Mouse (Mus musculus) lung, embryonic 16.5 days (tissue): ENCODE measurements around the gene Dusp13. TPM values are rescaled to one million over a fixed set of nuclear protein-coding genes. Genes with fewer than 3 reads are reported as not detected.
A peak's percentile ranks its signal among the peaks of the same experiment; 100 is the strongest.

Experiments used
- ATAC-seq: fragments of 200-750 bp; cut with Nextera tagmentation; 2 replicates; pipeline ENCODE4 v1.8.0; 2017; ENCODE audit warnings: low read depth, mild to moderate bottlenecking, moderate library complexity
- H3K27ac ChIP-seq: fragments of 300-500 bp; sonication (generic); 2 replicates; pipeline ENCODE4 v1.5.1; 2014; ENCODE audit warnings: mild to moderate bottlenecking, control low read depth, low read length
- H3K27me3 ChIP-seq: fragments of 300-500 bp; sonication (generic); 2 replicates; pipeline ENCODE4 v1.6.1; 2014; ENCODE audit warnings: low read depth, low read length, mixed read lengths; ENCODE audit not compliant: control insufficient read depth, insufficient read depth
- H3K36me3 ChIP-seq: fragments of 300-500 bp; sonication (generic); 2 replicates; pipeline ENCODE4 v1.6.1; 2014; ENCODE audit warnings: low read length; ENCODE audit not compliant: control insufficient read depth, insufficient read depth
- H3K4me1 ChIP-seq: fragments of 300-500 bp; sonication (generic); replicated peaks from 2 replicates; pipeline ENCODE4 v1.6.1; 2014; ENCODE audit warnings: low read length, mixed read lengths; ENCODE audit not compliant: control insufficient read depth, insufficient read depth
- H3K4me2 ChIP-seq: fragments of 300-500 bp; sonication (generic); 2 replicates; pipeline ENCODE4 v1.6.1; 2014; ENCODE audit warnings: low read depth, low read length, control low read depth
- H3K4me3 ChIP-seq: fragments of 300-500 bp; sonication (generic); 2 replicates; pipeline ENCODE4 v1.5.1; 2014; ENCODE audit warnings: mild to moderate bottlenecking, low read length, control low read depth
- H3K9ac ChIP-seq: fragments of 300-500 bp; sonication (generic); 2 replicates; pipeline ENCODE4 v1.6.1; 2014; ENCODE audit warnings: low read length, control low read depth
- H3K9me3 ChIP-seq: fragments of 300-500 bp; sonication (generic); 2 replicates; pipeline ENCODE4 v1.6.1; 2016; ENCODE audit warnings: low read length; ENCODE audit not compliant: control insufficient read depth
- WGBS: fragments of 180-500 bp; shearing (Covaris S2); extraction: QIAGEN DNeasy Blood & Tissue Kit; methylation state at CpG from one replicate; pipeline ENCODE4 v1.1.7; 2014; 5-methylcytosine and 5-hydroxymethylcytosine counted together
- polyA plus RNA-seq: library from polyadenylated mRNA; unstranded; fragments of >200 nt; fragmentation: Nextera tagmentation; extraction: Ambion mirVana; gene quantifications from 2 replicates; pipeline ENCODE4 v1.2.1, GENCODE M21; 2015

Gene Dusp13
- polyA plus RNA-seq, 1 experiment from 2014 or later = 0.28 TPM

GRCm38 (mm10) chr14:21691070-21691469 lies 59.9 kb downstream of the Dusp13 start:
- 69% methylated on average over 3 of the region's 3 CpGs for WGBS

DNA sequence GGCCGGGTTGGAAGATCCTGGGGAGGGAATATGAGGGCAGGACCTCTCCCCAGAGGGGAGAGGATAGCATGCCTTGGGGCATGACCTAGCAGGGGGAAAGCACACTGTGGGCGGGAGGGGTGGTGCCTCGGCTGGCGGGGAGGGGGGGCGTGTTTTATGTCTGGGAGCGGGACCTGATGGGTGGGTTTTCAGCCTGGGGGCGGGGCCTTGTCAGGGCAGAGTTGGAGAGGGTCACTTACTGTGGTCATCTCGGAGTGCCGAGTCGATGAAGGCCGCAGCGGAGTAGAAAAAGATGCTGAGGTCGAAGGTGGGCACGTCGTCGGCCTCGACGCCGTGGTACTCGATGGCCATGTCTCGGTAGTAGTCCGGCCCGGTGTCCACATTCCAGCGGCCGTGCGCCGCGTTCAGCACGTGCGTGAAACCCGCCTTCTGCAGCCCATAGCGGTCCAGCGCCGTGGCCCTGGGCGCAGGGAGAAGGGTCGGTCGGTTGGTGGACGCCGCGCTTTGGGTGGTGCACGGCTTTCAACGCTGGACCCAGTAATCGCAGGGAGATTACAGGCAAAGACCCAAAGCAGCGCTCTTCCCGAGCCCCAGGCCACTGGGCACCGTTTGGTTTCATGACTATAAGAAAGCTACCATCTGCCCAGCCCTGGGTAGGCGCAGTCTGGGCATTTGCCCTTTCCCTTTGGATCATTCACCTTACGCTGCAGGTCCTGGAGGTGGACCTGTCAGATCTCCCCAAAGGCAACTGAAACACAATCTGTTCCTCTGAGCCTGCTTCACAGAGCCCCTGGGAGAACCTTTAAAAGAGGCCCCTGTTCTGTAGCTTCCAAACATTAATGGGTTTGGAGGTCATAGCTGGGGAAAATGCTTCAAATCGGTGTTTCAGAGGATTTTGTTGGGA lies 64.4 kb downstream of the Dusp13 start:
- peaks cover 12% of the 10 kb centered on the region for H3K4me1 ChIP-seq
- WGBS = 15% methylated on average over 44 of the region's 49 CpGs
- no peaks in the 10 kb centered on the region for H3K9me3 ChIP-seq
- H3K9ac ChIP-seq = peak overlapping the region; percentile 36; the same call in 1 of the 2 replicates
- H3K4me2 ChIP-seq = peak overlapping the region; percentile 70
- peaks cover 3% of the 10 kb centered on the region for H3K27me3 ChIP-seq
- ATAC-seq = peak; percentile 29; the same call in 1 of the 2 replicates
- H3K4me3 ChIP-seq = peak overlapping the region; percentile 41
- no peaks in the 10 kb centered on the region for H3K36me3 ChIP-seq
- H3K27ac ChIP-seq = no peak overlapping the region

More at GRCm38 (mm10) chr14:21691070-21691469, 59.9 kb downstream of the Dusp13 start:
- Histone ChIP-seq H3K4me2 (no peak overlapping the region), H3K27me3 (peaks cover 3% of the 10 kb centered on the region), H3K36me3 (no peaks in the 10 kb centered on the region), H3K9ac (no peak overlapping the region), H3K27ac (no peak overlapping the region), H3K4me1 (peaks cover 7% of the 10 kb centered on the region), H3K9me3 (peaks cover 3% of the 10 kb centered on the region; the same call in 1 of the 2 replicates), H3K4me3 (no peak overlapping the region)
- ATAC-seq = no peak

DNA sequence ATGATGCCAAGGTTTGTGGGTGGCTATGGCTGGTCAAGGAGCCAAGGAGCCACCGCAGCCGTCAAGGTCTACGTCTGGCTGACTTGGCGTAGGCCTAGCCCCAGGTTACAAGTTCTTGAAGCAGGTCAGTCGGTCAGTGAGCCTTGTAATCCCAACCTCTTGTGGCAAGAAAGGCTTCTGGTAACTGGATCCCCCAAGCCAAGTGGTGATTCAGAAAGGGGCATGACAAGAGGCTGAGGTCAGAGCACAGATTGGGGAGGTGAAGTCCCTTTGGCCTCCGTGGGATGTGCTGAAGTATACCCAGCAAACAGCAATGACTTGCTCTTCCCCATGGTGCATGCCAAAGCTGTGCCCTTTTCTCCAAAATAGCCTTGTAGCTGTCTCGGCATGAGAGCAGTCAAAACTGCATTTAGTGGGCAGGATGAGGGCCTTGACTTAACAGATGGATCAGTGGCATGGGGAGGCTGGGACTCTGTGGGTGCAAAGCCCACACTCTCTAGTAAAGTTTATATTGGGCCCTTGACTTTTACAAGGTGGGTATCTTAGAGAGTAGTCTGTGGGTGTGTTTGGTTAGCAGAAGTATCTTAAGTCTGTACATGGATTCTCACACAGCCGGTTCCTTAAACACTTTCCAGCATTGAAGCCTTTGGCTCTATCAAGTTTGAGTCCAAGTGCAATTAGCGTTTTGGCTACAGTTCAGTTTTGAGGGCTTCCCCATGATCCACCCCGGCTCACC lies 65.4 kb downstream of the Dusp13 start:
- Histone ChIP-seq H3K36me3 (no peaks in the 10 kb centered on the region), H3K9me3 (no peaks in the 10 kb centered on the region), H3K27ac (no peak overlapping the region), H3K4me3 (no peak overlapping the region), H3K27me3 (peaks cover 3% of the 10 kb centered on the region), H3K4me2 (no peak overlapping the region), H3K4me1 (peaks cover 12% of the 10 kb centered on the region), H3K9ac (no peak overlapping the region)
- WGBS = 78% methylated on average over 10 of the region's 10 CpGs
- ATAC-seq = no peak

GRCm38 (mm10) chr14:21683834-21684233 lies 67.1 kb downstream of the Dusp13 start:
- Histone ChIP-seq H3K27ac (no peak overlapping the region), H3K4me3 (no peak overlapping the region), H3K36me3 (no peaks in the 10 kb centered on the region), H3K9ac (no peak overlapping the region), H3K4me1 (peaks cover 19% of the 10 kb centered on the region), H3K9me3 (no peaks in the 10 kb centered on the region), H3K4me2 (no peak overlapping the region), H3K27me3 (peaks cover 3% of the 10 kb centered on the region)
- ATAC-seq = no peak
- 79% methylated on average over 4 of the region's 4 CpGs for WGBS

Other genes with a start within 250 kb of the Dusp13 start
- not detected in 2 replicates for gene Dupd1, start 36.6 kb downstream of the Dusp13 start, polyA plus RNA-seq
- 7.2 and 8.9 TPM in 2 replicates for gene Samd8, start 650 bp downstream of the Dusp13 start, polyA plus RNA-seq
- gene Vdac2, start 74.1 kb upstream of the Dusp13 start, polyA plus RNA-seq = 253 and 264 TPM in 2 replicates
- 13.2 and 17.5 TPM in 2 replicates for gene Comtd1, start 97.8 kb upstream of the Dusp13 start, polyA plus RNA-seq
- gene Zfp503, start 238.4 kb upstream of the Dusp13 start, polyA plus RNA-seq = 14.2 and 17.1 TPM in 2 replicates